Mouse (Mus musculus): Measurements from ENCODE around the gene Pcnx3. TPM values are rescaled to one million over a fixed set of nuclear protein-coding genes. Genes with fewer than 3 reads are reported as not detected.
A peak's percentile ranks its signal among the peaks of the same experiment; 100 is the strongest.

Gene Pcnx3
- total and polyA plus RNA-seq, 3 experiments, result 7.1 to 34.5 (median 28.6) TPM

GRCm38 (mm10) chr19:5716955-5717354 lies 28.2 kb upstream of the Pcnx3 start:
- peaks cover 58 to 98% of the 10 kb centered on the region in 2 experiments for H3K36me3 ChIP-seq (replicated peaks in 1 of 2; ENCODE audit: control insufficient read depth in 1 of 2, insufficient read depth in 1 of 2, low read length in 1 of 2)

DNA sequence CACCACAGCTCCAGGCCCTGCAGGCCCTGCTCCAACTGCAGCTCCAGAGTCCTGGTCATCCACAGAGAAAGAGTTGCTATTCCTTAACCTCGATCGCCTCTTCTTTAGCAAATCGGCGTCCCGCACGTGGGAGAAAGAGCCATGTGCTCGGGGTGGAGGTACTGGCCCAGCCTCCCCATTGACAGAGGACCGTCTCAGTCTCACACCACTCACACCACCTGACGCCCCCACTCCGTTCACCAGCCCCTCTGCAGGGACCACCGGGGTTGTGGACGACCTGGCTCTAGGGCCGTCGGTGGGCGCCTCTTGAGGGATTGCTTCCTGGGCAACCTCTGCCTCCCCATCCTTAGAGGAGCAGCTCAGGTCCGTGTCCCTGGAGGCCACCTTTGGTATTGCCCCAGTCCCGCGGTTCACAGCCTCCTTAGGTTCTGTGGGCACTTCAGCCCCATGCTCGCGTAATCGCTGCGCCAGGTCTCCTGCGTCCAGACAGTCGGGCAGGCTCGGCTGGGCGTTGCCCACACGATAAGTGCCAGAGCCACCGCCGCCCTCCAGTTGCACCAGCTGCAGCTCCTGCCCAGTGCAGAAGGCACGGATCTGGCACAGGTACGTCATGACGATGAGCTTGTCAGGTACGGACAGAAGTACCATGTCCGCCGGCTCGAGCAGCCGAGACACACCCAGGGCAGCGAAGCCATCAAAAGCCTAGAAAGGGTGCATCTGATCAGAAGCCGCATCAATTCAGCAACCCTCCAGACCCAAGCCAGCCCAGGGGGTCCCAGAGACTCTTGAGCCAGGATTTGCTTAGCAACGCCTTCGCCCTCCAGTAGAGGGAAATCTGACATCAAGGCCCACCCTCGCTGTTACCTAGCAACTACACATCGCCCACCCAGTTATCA lies 27.3 kb upstream of the Pcnx3 start:
- DNase-seq (ENCODE audit: extremely low read depth), result no peak
- Histone ChIP-seq H3K4me3 (replicated peaks in 1 of 3; ENCODE audit: low read depth in 2 of 3, low read length in 2 of 3, poor library complexity in 1 of 3) (no peak overlapping the region), H3K9ac (ENCODE audit: insufficient read depth, low read depth) (no peak overlapping the region), H3K27ac (ENCODE audit: insufficient read depth, low read depth) (no peak overlapping the region), H3K27me3 (replicated peaks) (no peaks in the 10 kb centered on the region), H3K4me1 (ENCODE audit: control insufficient read depth in 1 of 2, insufficient read depth in 2 of 2) (peaks cover 21 to 43% of the 10 kb centered on the region in 2 experiments), H3K36me3 (replicated peaks in 1 of 2; ENCODE audit: control insufficient read depth in 1 of 2, insufficient read depth in 1 of 2, low read length in 1 of 2) (peaks cover 52 to 97% of the 10 kb centered on the region in 2 experiments), H3K9me3 (replicated peaks; ENCODE audit: low read length) (no peaks in the 10 kb centered on the region), H3K79me2 (replicated peaks; ENCODE audit: control insufficient read depth, extremely low read depth, insufficient read depth, poor library complexity, severe bottlenecking) (no peaks in the 10 kb centered on the region), H3K4me2 (ENCODE audit: insufficient read depth, low read depth, poor library complexity, severe bottlenecking) (no peak overlapping the region)
- dilution Hi-C loops (cut with MboI; ENCODE audit: extremely low pct_ligation_motif_present, extremely low pct_unique_long_range_greater_than_20kb, low sequenced_read_pairs) (no loop called here), in situ Hi-C loops (cut with MboI; ENCODE audit: low pct_ligation_motif_present, low pct_unique_long_range_greater_than_20kb, low sequenced_read_pairs) (no loop called here)
- TF ChIP-seq MYC (IDR thresholded peaks at IDR 0.05; ENCODE audit: low read depth, low read length), result no peak
- 0 out of 4 replicates have a peak, but pooled peaks of 1 of the 2 experiments have one; percentile 1 for TF ChIP-seq CTCF (conservative IDR thresholded peaks at IDR 0.05 in 1 of 2, IDR thresholded peaks at IDR 0.05 in 1 of 2; ENCODE audit: low read depth in 2 of 2, low read length in 2 of 2)

More at GRCm38 (mm10) chr19:5716955-5717354, 28.2 kb upstream of the Pcnx3 start:
- Histone ChIP-seq H3K27ac (ENCODE audit: insufficient read depth, low read depth) (no peak overlapping the region), H3K4me3 (replicated peaks in 1 of 3; ENCODE audit: low read depth in 2 of 3, low read length in 2 of 3, poor library complexity in 1 of 3) (no peak overlapping the region), H3K27me3 (replicated peaks) (no peaks in the 10 kb centered on the region), H3K79me2 (replicated peaks; ENCODE audit: control insufficient read depth, extremely low read depth, insufficient read depth, poor library complexity, severe bottlenecking) (no peaks in the 10 kb centered on the region), H3K4me1 (ENCODE audit: control insufficient read depth in 1 of 2, insufficient read depth in 2 of 2) (peaks cover 16 to 34% of the 10 kb centered on the region in 2 experiments), H3K9me3 (replicated peaks; ENCODE audit: low read length) (no peaks in the 10 kb centered on the region), H3K9ac (ENCODE audit: insufficient read depth, low read depth) (no peak overlapping the region), H3K4me2 (ENCODE audit: insufficient read depth, low read depth, poor library complexity, severe bottlenecking) (no peak overlapping the region)
- dilution Hi-C loops (cut with MboI; ENCODE audit: extremely low pct_ligation_motif_present, extremely low pct_unique_long_range_greater_than_20kb, low sequenced_read_pairs), result no loop called here
- no peak for DNase-seq (ENCODE audit: extremely low read depth)
- no peak for TF ChIP-seq TBP (conservative IDR thresholded peaks at IDR 0.05; ENCODE audit: low read depth, low read length)
- in situ Hi-C loops (cut with MboI; ENCODE audit: low pct_ligation_motif_present, low pct_unique_long_range_greater_than_20kb, low sequenced_read_pairs), result no loop called here

GRCm38 (mm10) chr19:5713730-5714129 lies 25.0 kb upstream of the Pcnx3 start:
- Histone ChIP-seq H3K4me3 (replicated peaks in 1 of 3; ENCODE audit: low read depth in 2 of 3, low read length in 2 of 3, poor library complexity in 1 of 3) (no peak overlapping the region), H3K4me2 (ENCODE audit: insufficient read depth, low read depth, poor library complexity, severe bottlenecking) (peak overlapping the region; percentile 5; the same call in 1 of the 2 replicates), H3K27me3 (replicated peaks) (no peaks in the 10 kb centered on the region), H3K9ac (ENCODE audit: insufficient read depth, low read depth) (no peak overlapping the region), H3K4me1 (ENCODE audit: control insufficient read depth in 1 of 2, insufficient read depth in 2 of 2) (peaks cover 21 to 46% of the 10 kb centered on the region in 2 experiments), H3K9me3 (replicated peaks; ENCODE audit: low read length) (no peaks in the 10 kb centered on the region), H3K27ac (ENCODE audit: insufficient read depth, low read depth) (peak overlapping the region; percentile 53; the same call in 1 of the 2 replicates), H3K79me2 (replicated peaks; ENCODE audit: control insufficient read depth, extremely low read depth, insufficient read depth, poor library complexity, severe bottlenecking) (no peaks in the 10 kb centered on the region), H3K36me3 (replicated peaks in 1 of 2; ENCODE audit: control insufficient read depth in 1 of 2, insufficient read depth in 1 of 2, low read length in 1 of 2) (peaks cover 44 to 93% of the 10 kb centered on the region in 2 experiments)
- dilution Hi-C loops (cut with MboI; ENCODE audit: extremely low pct_ligation_motif_present, extremely low pct_unique_long_range_greater_than_20kb, low sequenced_read_pairs) (no loop called here), in situ Hi-C loops (cut with MboI; ENCODE audit: low pct_ligation_motif_present, low pct_unique_long_range_greater_than_20kb, low sequenced_read_pairs) (no loop called here)
- TF ChIP-seq SIN3A (IDR thresholded peaks at IDR 0.05; ENCODE audit: low read length), result peak; percentile 74
- TF ChIP-seq MAZ (IDR thresholded peaks at IDR 0.05; ENCODE audit: low read depth, low read length), result no peak
- DNase-seq (ENCODE audit: extremely low read depth), result peak; percentile 66
